Mouse (Mus musculus) heart, embryonic 14.5 days (tissue): ENCODE results near the gene Mcrip1. TPM values are rescaled to one million over a fixed set of nuclear protein-coding genes. Genes with fewer than 3 reads are reported as not detected.
"Not testable (repeated sequence)": the region's sequence is repeated elsewhere in the genome, so short reads cannot be mapped to it uniquely, and the experiment has no call there.

Experiments
- ATAC-seq: fragments of 200-750 bp; cut with Nextera tagmentation; 2 replicates; pipeline ENCODE4 v1.8.0; 2017; ENCODE audit warnings: low read depth, moderate TSS enrichment; ENCODE audit not compliant: insufficient number of reproducible peaks, insufficient read depth, low FRiP score
- H3K27ac ChIP-seq, 2 experiments: fragments of 200-500 bp in 1 of 2; fragments of 300-500 bp in 1 of 2; sonication (generic) in 1 of 2; replicated peaks in 1 of 2; 2 replicates each; pipeline ENCODE4 v1.5.1; 2012 to 2014; ENCODE audit warnings: low read depth in 2 of 2, low read length in 2 of 2, control low read depth in 1 of 2, mild to moderate bottlenecking in 1 of 2, mixed read lengths in 1 of 2; ENCODE audit not compliant: control insufficient read depth in 1 of 2, insufficient read depth in 1 of 2
- H3K27me3 ChIP-seq: fragments of 300-500 bp; sonication (generic); 2 replicates; pipeline ENCODE4 v1.6.1; 2014; ENCODE audit warnings: mild to moderate bottlenecking, low read length, control low read depth; ENCODE audit not compliant: control insufficient read depth, insufficient read depth
- H3K36me3 ChIP-seq: fragments of 300-500 bp; sonication (generic); 2 replicates; pipeline ENCODE4 v1.6.1; 2014; ENCODE audit warnings: mild to moderate bottlenecking, control low read depth, low read length, mixed read lengths; ENCODE audit not compliant: control insufficient read depth, insufficient read depth
- H3K4me1 ChIP-seq, 2 experiments: fragments of 200-500 bp in 1 of 2; fragments of 300-500 bp in 1 of 2; sonication (generic) in 1 of 2; 2 replicates each; pipeline ENCODE4 v1.6.1; 2012 to 2014; ENCODE audit warnings: low read length in 2 of 2, control low read depth in 1 of 2, mixed read lengths in 1 of 2; ENCODE audit not compliant: control insufficient read depth in 2 of 2, insufficient read depth in 2 of 2
- H3K4me2 ChIP-seq: fragments of 300-500 bp; sonication (generic); 2 replicates; pipeline ENCODE4 v1.6.1; 2014; ENCODE audit warnings: mild to moderate bottlenecking, low read length
- H3K4me3 ChIP-seq, 2 experiments: fragments of 200-500 bp in 1 of 2; fragments of 300-500 bp in 1 of 2; sonication (generic) in 1 of 2; 2 replicates each; pipeline ENCODE4 v1.5.1; 2012 to 2014; ENCODE audit warnings: low read length in 2 of 2, mild to moderate bottlenecking in 2 of 2, control low read depth in 1 of 2, low read depth in 1 of 2, moderate library complexity in 1 of 2; ENCODE audit not compliant: control insufficient read depth in 1 of 2, insufficient read depth in 1 of 2
- H3K9ac ChIP-seq: fragments of 300-500 bp; sonication (generic); 2 replicates; pipeline ENCODE4 v1.6.1; 2014; ENCODE audit warnings: mild to moderate bottlenecking, low read length
- H3K9me3 ChIP-seq: fragments of 300-500 bp; sonication (generic); 2 replicates; pipeline ENCODE4 v1.6.1; 2016; ENCODE audit warnings: low read length, control low read depth; ENCODE audit not compliant: control insufficient read depth
- WGBS: fragments of 180-500 bp; shearing (Covaris S2); extraction: QIAGEN DNeasy Blood & Tissue Kit; methylation state at CpG from one replicate; pipeline ENCODE4 v1.1.7; 2014; 5-methylcytosine and 5-hydroxymethylcytosine counted together
- polyA plus RNA-seq: library from polyadenylated mRNA; unstranded; fragments of >200 nt; fragmentation: Nextera tagmentation; extraction: Ambion mirVana; gene quantifications from 2 replicates; pipeline ENCODE4 v1.2.1, GENCODE M21; 2014

Mcrip1 gene
- polyA plus RNA-seq, 1 experiment from 2014 or later: 158 TPM

GRCm38 (mm10) chr11:120582982-120583293, 33.4 kb upstream of the Mcrip1 start:
- not testable (repeated sequence) for H3K27ac ChIP-seq, ATAC-seq, H3K27me3 ChIP-seq, H3K9me3 ChIP-seq, H3K9ac ChIP-seq, H3K4me3 ChIP-seq, H3K4me2 ChIP-seq
- WGBS: 88% methylated on average over 2 of the region's 2 CpGs
- Histone ChIP-seq H3K36me3 (peaks cover 62% of the 10 kb centered on the region), H3K4me1 (peaks cover 21 to 23% of the 10 kb centered on the region in 2 experiments)

- peaks cover 21 to 23% of the 10 kb centered on the region in 2 experiments for H3K4me1 ChIP-seq
- peak overlapping the region; percentile 79 to 91 for H3K27ac ChIP-seq
- no peak for ATAC-seq
- 77% methylated on average over 8 of the region's 8 CpGs for WGBS
- H3K27me3 ChIP-seq: no peaks in the 10 kb centered on the region
- H3K9me3 ChIP-seq: 0 out of 2 replicates have a peak, but pooled peaks cover 3% of the 10 kb centered on the region
- peak overlapping the region; percentile 93 for H3K4me2 ChIP-seq
- peaks cover 62% of the 10 kb centered on the region for H3K36me3 ChIP-seq
- peak overlapping the region; percentile 81 to 91 for H3K4me3 ChIP-seq
- H3K9ac ChIP-seq: peak overlapping the region; percentile 95
These were observed 32.9 kb upstream of the Mcrip1 start for GRCm38 (mm10) chr11:120582268-120582981.

- Histone ChIP-seq H3K4me1 (peaks cover 21 to 23% of the 10 kb centered on the region in 2 experiments), H3K4me2 (peak within 1 kb of the TSS; percentile 93), H3K36me3 (peaks cover 61% of the 10 kb centered on the region), H3K27me3 (no peaks in the 10 kb centered on the region), H3K9me3 (0 out of 2 replicates have a peak, but pooled peaks cover 3% of the 10 kb centered on the region), H3K27ac (peak within 1 kb of the TSS; percentile 80 to 91), H3K4me3 (peak within 1 kb of the TSS; percentile 81 to 91), H3K9ac (peak within 1 kb of the TSS; percentile 95)
- peak; percentile 64 for ATAC-seq
- 5% methylated on average over 66 of the region's 75 CpGs for WGBS
These were observed 32.2 kb upstream of the Mcrip1 start, which contains the start of gene Arhgdia for GRCm38 (mm10) chr11:120581490-120582267. Arhgdia (minus strand) TSS chr11:120581624.

GRCm38 (mm10) chr11:120580871-120581331, 31.4 kb upstream of the Mcrip1 start:
- Histone ChIP-seq H3K9me3 (0 out of 2 replicates have a peak, but pooled peaks cover 3% of the 10 kb centered on the region), H3K27ac (peak overlapping the region; percentile 80 to 91), H3K36me3 (peaks cover 53% of the 10 kb centered on the region), H3K4me1 (peaks cover 21 to 23% of the 10 kb centered on the region in 2 experiments), H3K4me3 (peak overlapping the region; percentile 81 to 91), H3K4me2 (peak overlapping the region; percentile 93), H3K9ac (peak overlapping the region; percentile 95), H3K27me3 (no peaks in the 10 kb centered on the region)
- peak; percentile 37; the same call in 1 of the 2 replicates for ATAC-seq
- under 1% methylated on average over 44 of the region's 44 CpGs for WGBS

- H3K4me1 ChIP-seq: peaks cover 21 to 23% of the 10 kb centered on the region in 2 experiments
- H3K27ac ChIP-seq: peak overlapping the region; percentile 80 to 91; a peak in 3 of 4 replicates
- H3K27me3 ChIP-seq: no peaks in the 10 kb centered on the region
- H3K9me3 ChIP-seq: 0 out of 2 replicates have a peak, but pooled peaks cover 3% of the 10 kb centered on the region
- H3K36me3 ChIP-seq: peaks cover 47% of the 10 kb centered on the region
- peak overlapping the region; percentile 93 for H3K4me2 ChIP-seq
- H3K4me3 ChIP-seq: peak overlapping the region; percentile 81 to 91
- WGBS: 53% methylated on average over 7 of the region's 7 CpGs
- ATAC-seq: no peak
- H3K9ac ChIP-seq: peak overlapping the region; percentile 95
These were observed 30.7 kb upstream of the Mcrip1 start for GRCm38 (mm10) chr11:120580190-120580589.

GRCm38 (mm10) chr11:120579316-120580107, 30.0 kb upstream of the Mcrip1 start:
- Histone ChIP-seq H3K9me3 (0 out of 2 replicates have a peak, but pooled peaks cover 3% of the 10 kb centered on the region), H3K4me2 (peak overlapping the region; percentile 93), H3K4me1 (peaks cover 21 to 26% of the 10 kb centered on the region in 2 experiments), H3K27ac (peak overlapping the region in 1 of 2 experiments; percentile 91; a peak in 2 of 4 replicates), H3K36me3 (peaks cover 43% of the 10 kb centered on the region), H3K9ac (peak overlapping the region; percentile 95), H3K4me3 (peak overlapping the region; percentile 81 to 91), H3K27me3 (no peaks in the 10 kb centered on the region)
- 43% methylated on average over 15 of the region's 15 CpGs for WGBS
- no peak for ATAC-seq
